Mouse (Mus musculus): ENCODE results near the gene Tatdn3.

Tatdn3 gene

GRCm38 (mm10) chr1:191075199-191075883 is 12.6 kb upstream of the Tatdn3 start:
- DNase-seq (ENCODE audit: low spot score), result no peak

DNA sequence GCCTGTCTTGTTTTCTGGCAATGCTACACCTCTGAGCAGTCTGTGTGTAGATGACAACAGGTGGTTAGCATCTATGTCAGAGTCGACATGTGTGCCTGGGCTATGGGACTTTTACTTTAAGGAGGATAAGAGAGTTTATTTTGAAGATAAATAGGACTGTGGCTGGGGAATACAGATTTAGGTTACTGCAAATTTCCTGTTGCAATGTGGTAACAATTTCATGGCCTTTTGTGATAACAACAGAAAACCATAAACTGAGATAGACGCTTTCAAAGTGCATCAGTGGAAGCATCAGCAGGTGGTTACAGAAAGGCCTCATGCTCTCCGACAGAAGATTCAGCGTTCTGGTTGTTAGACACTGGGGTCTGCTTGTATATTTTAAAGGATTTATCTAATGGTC is 10.8 kb upstream of the Tatdn3 start:
- no peak for DNase-seq (ENCODE audit: low spot score)

DNA sequence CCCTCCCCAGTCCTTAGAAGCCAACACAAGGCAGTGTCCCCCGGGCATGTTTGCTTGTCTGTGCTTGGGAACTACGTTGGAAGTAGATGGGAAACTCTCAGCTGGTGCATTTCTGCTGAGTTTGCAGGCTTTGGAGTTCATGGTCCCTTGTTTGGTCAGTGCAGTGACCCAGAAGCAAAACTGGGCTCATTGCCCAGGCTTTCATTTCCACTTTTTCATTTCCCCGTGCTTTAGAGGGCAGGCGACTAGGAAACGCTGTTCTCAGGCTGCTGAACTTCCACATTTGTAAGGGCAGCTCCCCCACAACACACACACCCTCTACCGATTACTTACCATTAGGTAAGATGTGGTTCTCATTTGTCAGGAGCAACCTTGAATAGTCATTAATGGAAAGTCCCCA is 10.3 kb upstream of the Tatdn3 start:
- DNase-seq (ENCODE audit: low spot score), result no peak

GRCm38 (mm10) chr1:191072329-191072913 is 9.7 kb upstream of the Tatdn3 start:
- no peak for DNase-seq (ENCODE audit: low spot score)

- no peak for DNase-seq (ENCODE audit: low spot score)
These were observed 8.9 kb upstream of the Tatdn3 start for GRCm38 (mm10) chr1:191071613-191072012.

DNA sequence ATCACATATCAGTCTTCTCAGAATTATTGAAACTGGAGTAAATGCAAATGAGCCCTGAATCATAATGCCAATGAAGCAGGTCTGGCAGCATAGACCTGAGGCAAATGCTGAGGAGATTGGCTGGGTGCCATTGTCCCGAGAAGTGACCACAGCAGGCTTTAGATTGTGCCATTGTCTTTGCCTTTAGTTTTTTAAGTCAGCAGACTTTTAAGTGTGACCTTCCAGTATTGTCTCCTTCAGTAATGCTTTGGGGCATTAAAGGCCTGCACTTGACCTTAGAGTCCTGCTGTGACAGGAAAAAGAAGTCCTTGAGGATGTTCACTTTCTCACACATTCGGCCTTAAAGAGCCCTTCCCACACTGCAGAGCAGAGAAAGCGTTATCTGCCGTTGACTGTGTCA is 7.5 kb upstream of the Tatdn3 start:
- DNase-seq (ENCODE audit: low spot score), result no peak

GRCm38 (mm10) chr1:191068377-191068776 is 5.6 kb upstream of the Tatdn3 start:
- DNase-seq (ENCODE audit: low spot score), result no peak

DNA sequence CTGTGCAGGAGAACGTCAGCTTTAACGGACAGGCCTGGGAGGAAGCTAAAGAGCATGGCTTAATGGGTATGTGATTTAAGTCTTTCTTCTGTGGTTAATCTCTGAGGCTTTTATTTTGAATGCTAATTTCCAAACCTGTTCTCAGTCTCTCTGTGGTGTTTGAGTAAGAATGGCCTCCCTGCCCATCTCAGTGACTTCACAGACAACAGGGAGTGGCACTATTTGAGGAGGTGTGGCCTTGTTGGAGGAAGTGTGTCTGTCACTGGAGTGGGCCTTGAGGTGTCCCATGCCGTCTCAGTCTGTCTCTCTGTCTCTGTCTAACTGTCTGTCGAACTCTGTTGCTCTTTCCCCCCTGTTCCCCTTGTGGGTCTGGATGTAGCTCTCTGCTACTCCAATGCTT is 2.5 kb upstream of the Tatdn3 start:
- DNase-seq (ENCODE audit: low spot score), result no peak

DNA sequence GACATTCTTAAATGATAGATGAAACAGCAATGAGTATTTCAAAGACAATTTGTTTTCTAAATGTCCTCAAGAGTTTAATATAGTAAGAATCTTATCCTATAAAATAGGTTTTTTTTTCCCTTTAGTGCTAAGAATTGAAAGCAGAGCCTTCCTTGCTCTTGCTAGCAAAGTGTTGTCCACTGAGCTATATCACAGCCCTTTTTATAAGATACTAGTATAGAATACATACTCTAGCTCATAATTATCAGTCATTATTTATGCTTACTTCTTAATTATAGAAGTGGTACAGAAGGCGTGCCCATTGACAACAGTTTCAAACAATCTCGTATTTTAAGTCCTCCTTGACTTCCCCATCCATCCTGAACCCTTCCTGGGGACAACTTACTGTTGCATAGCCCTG is 1.8 kb upstream of the Tatdn3 start:
- no peak for DNase-seq (ENCODE audit: low spot score)

DNA sequence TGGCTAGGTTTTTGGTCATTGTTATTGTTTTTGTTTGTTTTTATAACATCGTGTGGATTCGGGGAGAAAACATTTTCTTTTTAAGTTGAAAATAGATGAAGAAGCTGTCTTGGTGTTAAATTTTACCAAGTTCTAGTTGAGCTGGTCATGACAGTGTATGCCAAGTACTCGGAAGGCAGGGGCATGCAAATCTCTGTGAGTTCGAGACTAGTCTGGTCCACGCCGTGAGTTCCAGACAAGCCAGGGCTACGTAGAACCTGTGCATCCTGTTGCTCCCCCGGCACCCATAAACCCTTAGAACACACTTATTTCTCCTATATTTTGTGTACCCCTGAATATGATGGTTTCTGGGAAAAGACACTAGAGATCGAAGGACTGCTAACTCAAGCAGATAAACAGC is 968 bp upstream of the Tatdn3 start:
- no peak for DNase-seq (ENCODE audit: low spot score)

DNA sequence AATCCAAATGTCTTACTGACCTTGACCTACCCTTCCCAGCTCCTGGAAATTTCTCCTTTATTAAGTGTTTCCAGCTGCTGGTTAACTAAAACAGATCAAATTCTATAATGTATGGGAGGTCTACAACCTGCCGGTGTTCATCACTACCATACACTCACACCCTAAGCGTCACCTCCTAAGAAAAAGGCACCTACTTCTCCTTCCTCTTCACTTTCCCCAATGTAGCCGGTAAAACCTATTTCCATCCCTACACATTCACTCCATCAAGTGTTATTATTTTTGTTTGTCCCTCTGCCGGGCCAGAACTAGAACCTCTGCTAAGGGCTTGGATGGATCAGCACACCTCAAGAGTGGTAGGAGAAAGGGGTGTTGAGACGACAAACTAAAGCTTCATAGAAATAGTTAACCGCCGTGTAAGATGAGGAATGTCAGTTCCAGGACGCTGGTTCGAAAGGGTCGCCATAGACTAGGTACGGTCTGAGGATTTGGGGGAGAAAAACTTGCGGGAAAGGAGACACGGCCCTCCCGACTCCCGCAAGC is 421 bp downstream of the Tatdn3 start:
- DNase-seq (ENCODE audit: low spot score), result no peak

- DNase-seq (ENCODE audit: low spot score), result no peak
These were observed 5.3 kb downstream of the Tatdn3 start for GRCm38 (mm10) chr1:191057461-191057860.

DNA sequence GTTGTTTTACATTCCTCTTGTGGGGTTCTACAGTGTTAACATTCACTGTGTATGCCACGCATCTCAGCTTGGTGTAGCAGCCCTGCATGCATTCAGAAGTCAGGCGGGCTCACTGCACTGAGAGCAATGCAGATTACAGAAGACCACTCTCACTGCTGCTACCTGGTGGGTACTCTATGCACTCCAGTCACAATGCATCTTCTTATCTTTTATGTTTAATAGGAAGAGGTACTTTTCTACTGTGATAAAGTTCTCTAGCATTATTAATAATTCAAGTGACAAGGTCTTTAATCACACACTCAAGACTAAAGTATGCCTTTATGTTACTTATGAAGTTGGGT is 7.2 kb downstream of the Tatdn3 start:
- no peak for DNase-seq (ENCODE audit: low spot score)

DNA sequence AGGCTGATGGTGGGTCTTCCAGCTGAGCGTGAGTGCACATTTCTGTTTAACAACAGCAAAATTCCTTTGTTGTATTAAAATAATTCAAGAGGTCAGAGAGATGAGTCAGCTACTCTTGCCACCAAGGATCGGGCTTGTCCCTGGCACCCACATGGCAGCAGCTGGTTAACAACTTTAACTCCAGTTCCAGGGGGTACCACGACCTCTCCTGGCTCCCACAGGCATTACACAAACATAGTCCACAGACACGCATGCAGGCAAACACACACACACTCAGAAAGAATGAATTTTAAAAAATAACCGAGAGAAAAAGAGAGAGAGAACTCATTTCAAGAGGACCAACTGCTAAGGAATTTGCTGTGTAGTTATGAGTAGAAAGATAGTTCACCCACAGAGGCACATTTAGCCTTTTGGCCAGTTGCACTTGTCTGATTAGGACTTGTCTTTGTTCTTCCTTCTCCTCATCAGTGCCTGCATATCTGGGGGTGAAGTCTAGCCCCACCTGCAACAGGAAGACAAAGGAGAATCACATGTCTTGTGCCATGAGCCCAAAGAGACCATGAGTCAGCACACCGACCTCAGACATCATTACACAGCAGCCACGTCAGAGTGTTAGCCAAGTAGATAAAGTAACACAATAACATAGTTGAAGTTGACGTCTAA is 7.7 kb downstream of the Tatdn3 start:
- peak; percentile 57 for DNase-seq (ENCODE audit: low spot score)

GRCm38 (mm10) chr1:191053555-191053954 is 9.2 kb downstream of the Tatdn3 start:
- DNase-seq (ENCODE audit: low spot score), result no peak

- no peak for DNase-seq (ENCODE audit: low spot score)
These were observed 16.4 kb downstream of the Tatdn3 start for GRCm38 (mm10) chr1:191046231-191046824.

GRCm38 (mm10) chr1:191045264-191045663 is 17.5 kb downstream of the Tatdn3 start:
- DNase-seq (ENCODE audit: low spot score), result no peak

- no peak for DNase-seq (ENCODE audit: low spot score)
These were observed 20.0 kb downstream of the Tatdn3 start for GRCm38 (mm10) chr1:191042688-191043087.

- DNase-seq (ENCODE audit: low spot score), result no peak
These were observed 20.6 kb downstream of the Tatdn3 start for GRCm38 (mm10) chr1:191042106-191042505.

DNA sequence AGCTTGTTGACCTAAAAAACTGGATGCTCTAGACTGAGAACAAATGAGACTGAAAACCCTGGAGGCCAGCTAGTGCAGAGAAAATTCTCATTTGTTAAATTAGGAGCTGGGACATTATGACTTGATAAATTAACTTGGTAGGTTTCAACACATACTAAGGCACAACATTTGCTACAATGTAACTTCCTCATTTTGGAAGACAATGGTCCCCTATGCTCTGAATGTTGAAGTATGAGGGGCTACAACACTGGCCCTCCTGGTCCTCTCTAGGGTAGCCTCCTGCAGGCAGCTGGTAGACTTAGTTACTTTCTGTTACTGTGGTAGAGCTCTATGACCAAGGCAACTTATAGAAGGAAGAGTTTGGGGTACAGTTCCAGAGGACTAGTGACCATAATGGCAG is 21.4 kb downstream of the Tatdn3 start:
- DNase-seq (ENCODE audit: low spot score), result no peak

GRCm38 (mm10) chr1:191037999-191038398 is 24.7 kb downstream of the Tatdn3 start:
- DNase-seq (ENCODE audit: low spot score), result no peak

DNA sequence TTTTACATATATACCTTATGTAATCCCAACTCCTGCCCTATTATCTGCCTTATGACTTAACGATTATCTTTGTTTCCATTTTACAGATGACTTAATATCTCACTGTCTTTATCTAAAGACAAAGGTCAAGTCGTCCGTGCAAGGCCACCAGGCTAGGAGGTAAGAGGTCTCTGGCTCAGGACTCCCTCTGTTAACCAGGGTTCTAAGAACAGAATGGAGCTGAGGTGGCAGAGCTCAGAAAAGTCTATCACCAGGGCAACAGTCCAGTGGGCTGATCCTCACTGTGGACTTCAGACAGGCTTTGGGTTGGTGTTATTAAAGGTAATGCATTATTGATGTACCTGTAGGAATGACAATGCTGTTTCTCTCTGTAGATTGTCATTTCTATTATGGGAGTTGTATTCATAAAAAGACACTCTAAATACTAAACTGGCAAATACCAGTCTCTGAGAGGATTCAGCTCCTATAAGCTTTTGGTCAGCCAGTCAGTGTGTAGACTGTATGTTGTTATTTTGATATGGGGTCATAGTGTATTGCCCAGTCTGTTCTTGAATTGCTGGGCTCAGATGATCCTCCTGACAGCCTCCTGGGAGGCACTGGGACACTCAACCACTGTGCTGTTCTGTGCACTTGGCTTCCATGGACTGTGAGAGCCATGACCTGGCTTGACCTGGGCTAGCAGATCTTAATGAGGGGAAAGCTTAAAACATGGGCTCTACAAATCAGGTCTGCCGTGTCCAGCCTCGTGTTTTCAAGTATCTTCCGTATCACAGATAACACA is 26.0 kb downstream of the Tatdn3 start, which contains the start of gene Spata45:
TSS of gene Spata45 (plus strand) at position 86 of the 781 bp plus-strand sequence.
- DNase-seq (ENCODE audit: low spot score), result no peak

Data from c-Kit-positive CD71-positive TER-119-positive erythroid progenitor cells, embryonic 14.5 days (primary cell).